Mouse (Mus musculus) liver, adult (tissue): ENCODE data around the gene Tmem209.

Experiments used
- GATA4 ChIP-seq: IDR thresholded peaks from 2 replicates; pipeline ENCODE4 v1.6.1; 2014; ENCODE audit warnings: mild to moderate bottlenecking, low read length; ENCODE audit not compliant: insufficient replicate concordance

Gene Tmem209

GRCm38 (mm10) chr6:30459811-30460749 is 49.5 kb downstream of the Tmem209 start:
- no peak for TF ChIP-seq GATA4

GRCm38 (mm10) chr6:30459056-30459747 is 50.4 kb downstream of the Tmem209 start:
- TF ChIP-seq GATA4: no peak

GRCm38 (mm10) chr6:30458626-30459025 is 51.0 kb downstream of the Tmem209 start:
- no peak for TF ChIP-seq GATA4

GRCm38 (mm10) chr6:30456991-30457390 is 52.6 kb downstream of the Tmem209 start:
- no peak for TF ChIP-seq GATA4

GRCm38 (mm10) chr6:30439576-30439975 is 70.0 kb downstream of the Tmem209 start:
- TF ChIP-seq GATA4: no peak

GRCm38 (mm10) chr6:30437054-30437453 is 72.5 kb downstream of the Tmem209 start:
- no peak for TF ChIP-seq GATA4

- no peak for TF ChIP-seq GATA4
These were observed 73.1 kb downstream of the Tmem209 start for GRCm38 (mm10) chr6:30436476-30436875.

GRCm38 (mm10) chr6:30432461-30433192 is 77.0 kb downstream of the Tmem209 start:
- TF ChIP-seq GATA4: no peak
